Mouse (Mus musculus) lung, postnatal 4 days (tissue): ENCODE results near the gene Atp1a3.

Source experiments
- DNase-seq, 2 experiments: peaks; one replicate each; pipeline ENCODE4 v3.0.0; 2021

The Atp1a3 gene

DNA sequence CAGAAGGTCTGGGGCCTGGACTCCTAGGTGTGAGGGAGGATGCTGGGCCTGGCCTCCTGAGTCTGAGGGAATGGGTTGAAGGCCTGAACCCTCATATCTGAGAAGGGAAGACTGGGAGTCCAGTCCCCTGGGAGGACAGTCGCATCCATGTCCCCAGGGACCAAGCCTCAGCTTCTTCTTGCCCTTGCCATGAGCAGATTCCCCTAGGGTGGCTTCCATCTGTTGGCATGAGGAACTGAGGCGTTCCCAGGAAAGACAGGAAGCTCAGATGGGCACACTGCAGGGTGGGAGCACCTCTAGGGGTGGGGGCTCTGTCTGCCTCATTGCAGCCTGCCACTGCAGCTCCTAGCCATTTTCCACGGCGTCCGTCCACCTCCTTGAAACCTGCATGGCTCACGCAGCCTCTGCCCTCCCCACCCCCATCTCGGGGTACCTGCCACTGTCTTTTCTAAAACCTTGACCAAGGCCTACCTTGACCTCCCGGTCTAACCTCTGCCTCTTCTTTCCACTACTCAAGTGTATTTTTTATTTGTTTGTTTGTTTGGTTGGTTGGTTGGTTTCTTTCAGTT, 1.9 kb downstream of the Atp1a3 start:
- DNase-seq = no peak

DNA sequence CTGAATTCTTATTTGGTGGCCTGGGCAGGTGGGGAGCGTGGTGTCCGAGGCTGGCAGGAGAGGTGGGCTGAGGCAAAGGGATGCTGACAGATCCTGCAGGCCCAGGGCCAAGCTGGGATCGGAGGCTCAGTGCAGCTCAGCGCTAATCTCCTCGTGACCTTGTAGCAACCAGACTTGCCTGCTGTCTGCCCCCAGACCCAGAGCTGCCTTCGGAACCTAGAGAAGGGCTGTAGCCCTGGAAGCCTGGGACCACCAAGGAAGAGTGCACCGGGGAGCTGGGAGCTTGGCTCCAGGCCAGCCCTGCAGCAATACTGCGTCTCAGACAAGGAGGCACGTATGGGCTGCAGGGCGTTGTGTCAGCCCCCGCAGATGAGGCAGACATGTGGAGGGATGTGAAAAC, 2.5 kb downstream of the Atp1a3 start:
- no peak for DNase-seq

DNA sequence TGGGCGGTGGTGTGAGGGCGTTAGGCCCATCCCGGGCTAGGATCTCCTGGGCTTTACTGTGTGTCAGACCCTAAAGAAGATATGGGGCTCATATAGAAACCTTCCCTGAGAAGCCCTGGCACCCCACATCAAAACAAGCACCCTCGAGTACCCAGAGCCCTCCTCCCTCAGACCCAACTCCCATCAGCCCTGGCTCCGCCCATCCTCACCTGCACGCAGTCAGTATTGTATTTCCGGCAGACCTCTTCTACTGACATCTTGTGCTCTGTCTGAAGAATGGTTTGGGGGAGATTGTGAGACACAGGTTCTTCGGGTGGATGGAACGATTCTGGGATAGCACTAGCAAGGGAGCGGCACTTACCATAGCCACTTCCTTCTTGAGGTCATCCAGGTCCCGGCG, 5.0 kb downstream of the Atp1a3 start:
- DNase-seq = no peak

DNA sequence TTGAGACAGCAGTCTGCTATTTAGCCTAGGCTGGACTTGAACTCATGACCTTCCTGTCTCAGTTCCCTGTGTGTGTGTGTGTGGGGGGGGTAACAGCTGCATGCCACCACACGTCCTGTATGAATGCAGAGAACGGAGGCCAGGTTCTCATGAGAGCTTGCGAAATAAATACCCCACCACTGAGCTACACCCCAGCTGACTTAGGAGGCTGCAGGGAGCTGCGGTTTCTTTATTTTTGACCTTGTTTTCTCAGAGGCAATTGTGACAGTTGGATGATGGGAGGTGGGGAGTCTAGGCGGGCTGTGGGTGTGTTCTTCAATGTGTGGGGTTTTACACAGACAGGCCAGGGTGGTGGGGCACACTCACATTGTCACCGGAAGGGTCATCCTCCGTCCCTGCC, 5.5 kb downstream of the Atp1a3 start:
- DNase-seq = no peak

DNA sequence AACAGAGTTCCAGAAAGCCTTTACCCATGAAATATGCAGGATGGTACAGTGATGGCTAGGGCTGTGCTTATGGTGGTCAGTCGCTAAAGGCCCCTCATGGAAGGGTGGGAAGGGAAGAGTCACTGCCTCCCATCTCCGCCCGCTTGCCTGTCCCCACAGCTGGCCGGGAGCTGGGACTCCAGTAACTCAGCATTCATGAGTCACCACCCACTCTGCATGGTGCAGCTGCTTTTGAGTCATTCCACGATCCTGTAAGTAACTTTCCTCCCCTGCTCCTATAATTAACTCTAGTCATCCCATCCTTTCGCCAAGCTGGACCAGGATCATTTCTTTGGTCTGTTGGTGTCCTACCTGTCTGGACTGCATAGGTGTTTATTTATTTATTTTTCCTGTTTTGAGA, 12.7 kb downstream of the Atp1a3 start:
- DNase-seq = no peak

DNA sequence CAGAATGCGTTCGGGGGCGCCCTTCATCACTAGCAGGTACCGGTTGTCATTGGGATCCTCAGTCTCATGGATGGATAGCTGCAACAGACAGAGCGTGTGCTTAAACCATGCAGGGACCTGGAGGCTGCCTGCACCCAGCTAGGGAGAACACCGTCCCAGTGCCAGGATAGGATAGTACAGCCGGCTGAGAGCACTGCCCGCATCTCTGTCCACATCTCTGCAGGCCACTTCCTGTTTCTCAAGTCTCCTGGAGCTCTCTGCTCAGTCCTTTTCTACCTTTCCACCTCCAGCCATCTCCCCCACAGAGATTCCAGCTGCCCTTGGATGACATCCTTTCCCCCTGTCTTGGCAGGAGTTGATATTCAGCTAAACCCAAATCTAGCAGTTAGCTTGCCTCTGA, 15.3 kb downstream of the Atp1a3 start:
- no peak for DNase-seq

DNA sequence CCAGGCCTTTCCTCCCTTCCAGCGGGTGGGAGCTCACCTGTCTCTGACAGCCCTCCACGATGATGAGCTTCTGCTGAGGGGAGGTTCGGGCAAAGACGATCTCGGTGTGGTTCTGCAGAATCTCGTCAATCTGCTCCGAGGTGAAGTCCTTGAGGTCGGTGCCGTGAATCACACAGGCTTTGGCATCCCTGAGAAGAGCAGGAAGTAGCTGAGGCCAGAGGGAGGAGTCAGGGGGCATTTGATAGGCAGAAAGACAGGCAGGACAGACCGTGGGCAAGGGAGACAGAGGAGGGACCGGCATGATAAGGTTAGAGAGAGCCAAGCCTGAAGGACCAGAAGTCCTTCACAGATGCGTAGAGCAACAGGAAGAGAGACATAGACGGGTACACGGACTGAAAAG, 17.8 kb downstream of the Atp1a3 start:
- DNase-seq = no peak

DNA sequence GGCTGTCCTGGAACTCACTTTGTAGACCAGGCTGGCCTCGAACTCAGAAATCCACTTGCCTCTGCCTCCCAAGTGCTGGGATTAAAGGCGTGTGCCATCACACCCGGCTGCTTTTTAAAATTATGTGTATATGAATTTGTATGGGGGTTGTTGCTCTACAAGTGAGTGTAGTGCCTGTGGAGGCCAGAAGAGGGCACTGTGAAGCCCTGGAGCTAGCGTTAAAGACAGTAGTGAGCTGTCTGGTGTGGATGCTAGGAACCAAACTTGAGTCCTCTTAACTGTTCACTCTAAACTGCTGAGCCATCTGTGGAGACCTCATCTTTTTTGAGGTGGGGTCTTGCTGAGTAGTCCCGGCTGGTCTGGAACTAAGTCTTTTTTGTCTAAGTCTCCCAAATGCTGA, 20.0 kb downstream of the Atp1a3 start:
- DNase-seq = no peak

DNA sequence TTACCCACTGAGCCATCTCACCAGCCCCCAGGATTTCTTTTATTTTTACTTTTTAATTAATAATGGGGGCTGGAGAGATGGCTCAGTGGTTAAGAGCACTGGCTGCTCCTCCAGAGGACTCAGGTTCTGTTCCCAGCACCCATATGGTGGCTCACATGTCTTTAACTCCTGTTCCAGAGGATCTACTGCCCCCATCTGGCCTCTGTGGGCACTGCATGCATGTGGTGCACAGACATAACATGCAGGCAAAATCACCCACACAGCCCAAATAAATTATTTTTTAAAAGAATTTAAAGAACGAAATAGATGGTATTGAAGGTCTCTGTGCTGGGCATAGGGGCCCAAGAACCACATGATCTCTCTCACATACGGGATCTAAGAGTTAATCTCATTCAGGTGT, 21.5 kb downstream of the Atp1a3 start:
- no peak for DNase-seq

DNA sequence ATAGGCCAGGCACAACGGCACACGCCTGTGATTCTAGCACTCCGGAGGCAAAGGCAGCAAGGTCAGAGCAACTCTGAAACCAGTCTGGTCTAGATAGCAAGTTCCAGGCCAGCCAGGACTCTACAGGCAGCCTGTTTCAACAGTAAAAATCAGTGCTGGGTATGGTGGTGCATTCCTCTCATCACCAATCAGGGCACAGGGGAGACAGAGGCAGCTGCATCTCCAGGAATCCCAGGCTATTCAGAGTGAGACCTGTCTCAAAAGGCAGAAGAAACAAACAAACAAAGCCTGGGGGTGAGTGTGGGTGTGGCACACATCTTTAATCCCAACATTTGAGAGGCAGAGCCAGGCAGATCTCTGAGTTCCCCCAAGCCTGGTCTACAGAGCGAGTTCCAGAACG, 22.4 kb downstream of the Atp1a3 start:
- no peak for DNase-seq

DNA sequence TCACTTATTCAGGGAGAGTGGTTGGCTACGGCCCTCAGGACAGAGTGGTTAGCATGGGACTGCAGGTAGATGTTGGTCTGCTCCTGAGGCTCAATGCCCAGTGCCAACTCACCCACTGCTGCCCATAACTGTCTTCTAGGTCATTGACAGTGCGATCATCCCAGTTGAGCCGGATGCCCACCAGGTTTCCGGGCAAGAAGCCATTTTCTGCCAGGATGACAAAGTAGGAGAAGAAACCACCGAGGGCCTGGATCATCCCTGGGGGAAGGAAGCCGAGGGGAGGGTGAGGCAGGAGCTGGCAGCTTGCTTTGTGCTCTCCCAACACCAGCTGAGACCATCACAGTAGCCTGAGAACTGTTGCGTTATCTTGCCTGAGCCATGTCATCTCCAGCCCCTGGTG, 25.3 kb downstream of the Atp1a3 start:
- no peak for DNase-seq

DNA sequence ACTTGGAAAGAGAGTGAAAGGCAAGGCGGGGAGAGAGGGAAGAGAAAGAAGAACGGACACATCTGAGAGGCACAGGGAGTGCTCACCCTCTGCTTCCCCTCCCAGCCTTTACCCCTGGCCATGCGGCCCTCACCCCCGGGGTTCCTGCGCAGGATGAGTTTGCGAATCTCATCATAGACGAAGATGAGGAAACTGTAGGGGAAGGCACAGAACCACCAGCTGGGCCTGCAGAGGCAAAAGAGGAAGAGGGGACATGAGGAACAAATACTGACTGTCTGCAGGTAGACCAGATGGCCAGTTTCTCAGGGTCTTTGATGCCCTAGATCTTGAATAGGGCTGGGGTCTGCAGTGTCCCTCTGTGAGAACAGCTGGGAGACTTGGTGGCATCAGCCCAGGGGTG, 27.0 kb downstream of the Atp1a3 start:
- DNase-seq = peak in 1 of 2 experiments; percentile 32

DNA sequence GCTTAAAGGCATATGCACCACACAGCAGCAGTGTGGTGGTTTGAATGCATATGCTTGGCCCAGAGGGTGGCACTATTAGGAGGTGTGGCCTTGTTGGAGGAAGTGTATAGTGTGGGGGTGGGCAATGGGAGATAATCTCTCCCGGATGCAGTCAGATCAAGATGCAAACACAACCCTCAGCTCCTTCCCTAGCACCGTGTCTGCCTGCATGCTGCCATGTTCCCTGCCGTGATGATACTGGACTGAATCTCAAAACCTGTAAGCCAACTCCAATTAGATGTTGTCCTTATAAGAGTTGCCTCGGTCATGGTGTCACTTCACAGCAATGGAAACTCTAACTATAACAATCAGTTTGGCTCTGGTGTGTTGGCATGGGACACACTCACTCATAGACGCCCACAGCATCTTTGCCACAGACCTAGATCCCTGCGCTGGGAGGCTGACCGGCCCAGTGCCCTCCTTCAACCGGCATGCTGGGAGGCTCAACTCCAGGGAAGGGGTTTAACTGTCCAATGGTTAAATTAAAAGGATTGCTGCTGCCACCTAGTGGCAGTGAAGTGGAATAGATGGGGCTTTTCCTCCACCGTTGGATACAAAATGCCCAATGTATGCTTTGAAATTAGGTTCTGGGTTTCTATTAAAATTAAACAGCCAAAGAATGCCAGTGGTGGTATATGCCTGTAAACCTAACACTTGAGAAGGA, 30.7 kb downstream of the Atp1a3 start:
- peak in 1 of 2 experiments; percentile 43 for DNase-seq

DNA sequence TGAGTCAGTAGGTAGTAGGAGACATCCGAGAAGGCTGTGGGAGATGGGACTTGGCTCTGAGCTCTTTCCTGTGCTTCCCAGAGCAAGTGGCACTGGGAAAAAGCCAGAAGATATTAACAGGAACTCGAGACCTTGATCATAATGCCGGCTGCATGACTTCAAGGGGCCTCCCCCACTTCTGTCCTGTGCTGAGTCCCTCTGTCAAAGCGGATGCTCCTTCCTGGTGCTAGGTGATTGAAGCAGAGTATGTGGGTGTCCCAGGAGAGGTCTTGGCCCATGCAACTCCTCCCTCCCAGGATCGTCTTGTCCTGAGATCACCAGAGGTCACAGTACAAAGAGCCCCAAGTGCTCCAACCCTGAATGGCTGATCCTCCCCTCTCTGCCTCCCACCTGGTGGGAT, 31.9 kb downstream of the Atp1a3 start:
- DNase-seq = no peak

DNA sequence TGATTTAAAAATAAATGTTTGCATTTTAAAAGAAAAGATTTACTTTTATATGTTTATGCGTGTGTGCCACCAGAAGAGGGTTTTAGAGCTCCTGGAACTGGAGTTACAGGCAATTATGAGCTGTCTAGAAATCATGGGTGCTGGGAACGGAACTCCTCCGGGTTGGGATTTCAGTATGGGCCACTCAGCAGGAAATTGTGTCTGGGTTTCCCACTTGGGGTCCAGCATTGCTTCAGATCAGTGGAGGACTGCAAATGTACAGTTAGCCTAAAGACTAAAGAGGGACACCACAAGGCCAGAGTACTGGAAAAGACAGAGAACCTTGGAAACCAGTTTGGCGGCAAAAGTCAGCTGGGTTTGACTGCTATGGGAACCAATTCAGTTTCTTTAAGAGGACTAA, 32.5 kb downstream of the Atp1a3 start:
- no peak for DNase-seq

DNA sequence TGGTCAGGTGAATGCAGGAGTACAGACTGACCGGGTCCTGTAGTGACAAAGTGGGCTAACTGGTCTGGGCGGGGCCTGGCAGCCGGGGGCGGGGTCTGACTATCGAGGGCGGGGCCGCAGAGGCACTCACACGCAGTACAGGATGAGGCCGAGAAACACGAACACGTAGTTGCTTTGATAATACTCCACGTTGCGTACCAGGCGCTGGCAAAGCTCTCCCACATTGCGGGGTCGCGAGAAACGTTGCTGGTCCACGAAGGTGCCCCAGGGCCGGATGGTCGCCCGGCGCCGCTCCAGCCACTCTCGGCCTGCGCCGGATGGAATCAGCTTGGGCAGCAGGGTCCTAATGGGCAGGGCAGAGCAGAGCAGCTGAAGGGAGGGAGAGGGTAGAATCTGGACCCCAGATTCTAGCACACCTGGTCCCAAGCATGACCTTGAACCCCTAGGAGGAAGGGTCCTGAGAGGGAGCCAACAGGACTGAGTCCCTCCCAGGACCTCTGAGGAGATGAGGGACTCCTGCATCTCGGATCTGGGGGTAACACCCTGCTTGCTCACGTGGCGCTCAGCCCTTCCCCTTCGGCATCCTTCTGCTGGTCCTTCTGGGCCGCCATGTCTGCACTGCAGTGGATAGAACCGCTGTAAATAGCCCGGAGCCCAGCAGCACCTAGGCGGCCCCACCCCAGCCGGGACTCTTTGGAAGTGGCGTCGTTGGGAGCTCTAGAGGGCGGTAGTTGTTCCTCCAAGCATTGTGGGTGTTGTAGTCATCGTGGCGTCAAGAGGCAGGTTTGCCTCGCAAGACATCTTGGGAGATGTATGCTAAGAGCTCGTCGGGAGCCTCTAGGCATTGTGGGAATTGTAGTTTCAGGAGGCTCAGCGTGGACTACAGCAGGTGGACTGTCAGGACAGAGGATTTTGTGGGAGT, 33.5 kb downstream of the Atp1a3 start, which contains the start of gene Rabac1:
Gene Rabac1 (minus strand): TSS at position 783 of the 922 bp plus-strand sequence.
- DNase-seq = peak; percentile 92 to 93

DNA sequence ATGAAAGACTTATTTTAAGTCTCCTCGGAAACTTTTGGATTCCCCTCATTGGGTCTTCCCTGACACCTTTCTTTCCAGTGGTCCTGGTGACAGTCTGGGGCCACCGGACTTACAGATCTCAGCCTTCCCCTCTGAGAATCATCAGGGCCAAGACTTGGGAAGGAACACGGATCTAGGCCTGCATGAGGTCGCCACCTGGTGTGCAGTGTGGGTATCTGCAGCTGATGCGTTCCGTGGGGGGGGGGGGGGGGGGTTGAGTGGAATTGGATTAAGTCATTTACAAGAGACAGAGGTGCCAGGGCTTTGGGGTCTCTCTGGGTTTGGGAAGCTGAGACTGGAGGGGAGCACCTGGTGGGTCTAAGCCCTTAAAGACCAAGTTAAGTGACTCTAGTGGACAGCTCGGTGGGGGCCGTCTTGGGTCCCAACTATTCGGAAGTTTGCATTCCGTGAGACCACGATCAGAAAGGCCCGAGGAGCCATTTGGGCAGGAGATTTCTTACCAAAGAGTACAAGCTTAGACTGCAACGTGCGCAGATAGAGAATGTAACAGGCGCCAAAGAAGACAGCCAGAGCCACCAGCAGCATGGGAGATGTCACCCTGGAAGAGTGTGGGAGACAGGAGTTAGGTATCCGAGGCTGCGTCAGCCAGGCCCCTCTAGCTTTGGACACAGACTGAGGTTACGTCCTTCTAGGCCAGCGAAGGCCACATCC, 34.3 kb downstream of the Atp1a3 start:
- DNase-seq = peak; percentile 39 to 61

DNA sequence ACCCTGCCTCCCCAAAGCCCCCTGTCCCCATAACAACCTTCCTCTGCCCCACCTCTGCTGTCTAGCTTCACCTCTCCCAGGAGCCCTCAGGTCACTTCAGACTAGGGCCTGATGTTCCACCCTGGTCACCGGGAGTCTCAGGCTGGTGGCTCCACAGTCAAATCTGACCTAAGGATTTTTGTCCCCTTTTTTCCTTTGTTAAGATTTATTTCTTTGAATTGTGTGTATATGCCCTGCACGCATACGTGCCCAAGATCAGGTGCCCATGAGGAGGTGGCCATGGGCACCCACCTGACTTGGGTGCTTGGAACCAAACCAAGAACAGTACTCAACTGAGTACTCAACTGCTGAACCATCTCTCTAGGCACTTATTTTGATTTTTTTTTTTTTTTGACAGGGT, 35.4 kb downstream of the Atp1a3 start:
- DNase-seq = no peak

DNA sequence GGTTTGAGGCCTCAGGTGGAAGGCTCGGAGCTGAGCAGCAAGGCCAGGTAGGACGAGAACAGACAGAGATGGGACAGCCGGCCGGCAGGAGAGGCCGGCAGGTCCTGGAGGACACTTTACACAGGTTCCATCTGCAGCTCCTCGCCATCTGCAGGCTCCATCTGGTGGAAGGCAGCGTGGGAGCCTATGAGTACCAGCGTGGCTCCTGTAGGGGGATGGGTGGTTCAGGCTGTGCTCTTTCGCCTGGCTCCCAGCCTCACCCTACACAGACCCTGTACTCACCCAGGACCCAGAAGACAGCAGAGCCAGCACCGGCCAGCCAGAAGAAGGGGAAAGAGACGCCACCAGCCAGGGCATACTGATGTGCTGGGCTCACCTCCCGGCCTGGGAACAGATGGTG, 36.0 kb downstream of the Atp1a3 start:
- no peak for DNase-seq

DNA sequence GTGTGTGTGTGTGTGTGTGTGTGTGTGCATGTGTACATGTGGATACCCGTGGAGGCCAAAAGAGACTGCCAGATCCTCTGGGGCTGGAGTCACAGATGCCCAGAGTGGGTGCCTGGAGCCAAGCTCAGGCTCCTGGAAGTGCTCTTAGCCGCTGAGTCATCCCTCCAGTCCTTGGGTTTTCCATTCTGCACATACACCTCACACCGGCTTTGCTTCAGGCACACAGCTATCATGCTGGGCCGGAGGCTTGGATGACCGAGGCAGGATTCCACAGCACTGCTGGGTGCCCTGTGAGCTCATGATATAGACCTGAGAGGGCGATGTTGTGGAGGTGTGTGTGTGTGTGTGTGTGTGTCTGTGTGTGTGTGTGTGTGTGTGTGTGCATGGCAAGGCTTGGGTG, 37.3 kb downstream of the Atp1a3 start:
- DNase-seq = no peak

DNA sequence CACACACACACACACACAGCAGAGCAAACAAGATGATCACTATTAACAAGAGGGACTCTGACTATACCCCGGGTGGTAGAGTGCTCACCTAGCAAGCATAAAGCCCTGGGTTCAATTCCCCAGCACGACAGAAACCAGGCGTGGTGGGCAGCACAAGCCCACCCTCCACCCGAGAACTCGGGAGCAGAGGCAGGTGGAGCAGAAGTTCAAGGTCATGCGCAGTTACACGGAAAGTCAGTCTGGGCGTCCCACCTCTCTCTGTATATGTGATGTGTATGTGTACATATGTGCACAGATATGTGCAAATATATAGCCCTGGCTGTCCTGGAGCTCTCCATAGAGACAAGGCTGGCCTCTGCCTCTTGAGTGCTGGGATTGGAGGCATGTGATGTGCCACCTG, 37.8 kb downstream of the Atp1a3 start:
- no peak for DNase-seq

DNA sequence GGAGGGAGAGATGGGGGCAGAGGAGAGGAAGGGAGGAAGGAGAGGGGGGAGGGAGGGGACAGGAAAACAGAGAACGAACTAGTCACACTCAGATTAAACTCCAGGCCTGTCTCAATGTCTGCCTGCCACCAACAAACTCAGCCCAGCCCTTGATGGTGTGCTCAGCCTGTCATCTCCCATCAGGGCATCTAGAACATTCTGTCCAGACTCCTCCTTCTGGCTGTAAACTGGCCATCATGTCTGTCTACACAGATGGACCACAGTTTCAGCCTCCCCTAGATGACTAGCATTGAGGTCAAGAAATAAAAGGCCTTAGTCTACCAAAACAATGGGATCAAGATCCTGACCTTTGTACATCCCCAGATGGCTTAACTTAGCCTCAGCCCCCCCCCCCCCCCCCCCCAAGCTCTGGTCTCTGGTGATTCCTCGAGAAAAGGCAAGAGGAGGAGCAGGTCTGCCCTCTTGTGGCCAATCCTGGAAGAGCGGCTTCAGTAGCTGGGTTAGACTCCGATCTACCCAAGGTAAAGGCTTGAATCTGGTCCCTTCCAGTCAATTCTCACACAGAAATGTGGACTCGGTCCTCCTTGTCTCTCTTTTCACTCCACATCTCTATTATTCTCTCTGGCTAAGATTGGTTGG, 40.7 kb downstream of the Atp1a3 start:
- DNase-seq = peak; percentile 77 to 84

DNA sequence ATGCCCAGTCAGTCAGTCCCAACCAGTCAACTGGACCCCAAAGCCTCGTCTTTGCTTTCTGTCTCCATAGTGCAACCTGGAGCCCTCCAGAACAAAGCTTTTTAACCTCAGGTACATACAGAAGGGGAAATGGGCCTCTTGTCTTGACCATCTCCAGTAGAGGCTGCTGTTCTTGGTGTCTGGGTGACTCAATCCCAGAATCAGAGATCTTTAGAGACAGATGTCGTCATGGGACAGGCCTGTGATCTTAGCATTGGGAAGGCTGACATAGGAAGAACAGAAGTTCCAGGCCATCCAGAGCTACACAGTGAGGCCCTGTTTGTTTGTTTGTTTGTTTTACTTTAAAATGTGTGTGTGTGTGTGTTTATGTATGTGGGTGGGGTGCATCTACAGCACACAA, 41.5 kb downstream of the Atp1a3 start:
- DNase-seq = no peak
